ENCODE assay signal across 30 mouse cellular contexts in genomic region chr11:102368347-102368746, GRCm38 (mm10). TPM values are rescaled to one million over a fixed set of nuclear protein-coding genes. Genes with fewer than 3 reads are reported as not detected.
DNase-seq lines count a peak whose midpoint lies in the region; ATAC-seq and TF ChIP-seq lines count a peak whose summit lies in the region.
"Had no signal": no experiment of that assay in that cellular context is flagged by ENCODE, and none has a peak within 500 bp of the region (broad histone marks: within the 10 kb centered on the region; RNA-seq: fewer than 3 reads in every experiment).

No protein-coding gene starts in this region.

- H3K27me3 ChIP-seq in CH12.LX (replicated peaks), result peaks cover 69% of the 10 kb centered on the region
- H3K27me3 ChIP-seq in liver, embryonic 15.5 days, result peaks cover 22% of the 10 kb centered on the region; the same call in 1 of the 2 replicates
- peaks cover 17% of the 10 kb centered on the region for H3K27me3 ChIP-seq in limb, embryonic 10.5 days (ENCODE audit: low read depth, poor library complexity, severe bottlenecking)
- H3K27me3 ChIP-seq in midbrain, embryonic 10.5 days (ENCODE audit: low read depth, poor library complexity, severe bottlenecking), result peaks cover 15% of the 10 kb centered on the region
- H3K27me3 ChIP-seq: hindbrain, embryonic 15.5 days had no signal

- H3K36me3 ChIP-seq in CH12.LX (replicated peaks in 1 of 2; ENCODE audit: control insufficient read depth in 1 of 2, insufficient read depth in 1 of 2, low read length in 1 of 2), result no peaks in the 10 kb centered on the region
- peaks cover 4% of the 10 kb centered on the region; the same call in 1 of the 2 replicates for H3K36me3 ChIP-seq in liver, embryonic 15.5 days (replicated peaks)
- H3K36me3 ChIP-seq in limb, embryonic 10.5 days, result no peaks in the 10 kb centered on the region
- no peaks in the 10 kb centered on the region for H3K36me3 ChIP-seq in midbrain, embryonic 10.5 days
- H3K36me3 ChIP-seq: embryonic facial prominence, embryonic 12.5 days; hindbrain, embryonic 10.5 days; hindbrain, embryonic 15.5 days; limb, embryonic 12.5 days had no signal

- ATAC-seq in liver, embryonic 15.5 days (ENCODE audit: insufficient read depth), result no peak
- ATAC-seq: forebrain, postnatal 0 days; lung, postnatal 0 days had no signal

- no peaks in the 10 kb centered on the region for H3K79me2 ChIP-seq in CH12.LX (replicated peaks; ENCODE audit: control insufficient read depth, extremely low read depth, insufficient read depth, poor library complexity, severe bottlenecking)

- TF ChIP-seq CTCF in CH12.LX (conservative IDR thresholded peaks at IDR 0.05 in 1 of 2, IDR thresholded peaks at IDR 0.05 in 1 of 2; ENCODE audit: low read depth in 2 of 2, low read length in 2 of 2), result no peak

- peak; percentile 17 for DNase-seq in 416B (ENCODE audit: low read depth)
- no peak for DNase-seq in CH12.LX (ENCODE audit: extremely low read depth)
- peak; percentile 42 for DNase-seq in liver
- no peak for DNase-seq in right cerebral cortex, adult 18-20 months
- no peak for DNase-seq in limb, embryonic 10.5 days (ENCODE audit: low spot score)
- DNase-seq in midbrain, embryonic 10.5 days (ENCODE audit: low spot score), result no peak
- DNase-seq: adrenal gland, postnatal 25 days; cerebellum, adult 18-20 months; cerebellum, postnatal 25 days; forebrain, postnatal 0 days; gastrocnemius, postnatal 14 days; heart, postnatal 14 days; kidney, postnatal 4 days; layer of hippocampus, postnatal 36 days; lung, adult 18-20 months; lung, postnatal 4 days; midbrain, embryonic 14.5 days; right cerebral cortex, postnatal 14 days; thymus, postnatal 4 days had no signal

- no peak overlapping the region for H3K27ac ChIP-seq in CH12.LX (ENCODE audit: insufficient read depth, low read depth)
- H3K27ac ChIP-seq in liver, embryonic 15.5 days (replicated peaks), result peak overlapping the region; percentile 85
- H3K27ac ChIP-seq in limb, embryonic 10.5 days, result no peak overlapping the region
- no peak overlapping the region for H3K27ac ChIP-seq in midbrain, embryonic 10.5 days (replicated peaks)
- H3K27ac ChIP-seq: embryonic facial prominence, embryonic 12.5 days; hindbrain, embryonic 10.5 days; hindbrain, embryonic 15.5 days; limb, embryonic 12.5 days had no signal

- no peaks in the 10 kb centered on the region for H3K9me3 ChIP-seq in CH12.LX (replicated peaks; ENCODE audit: low read length)
- no peaks in the 10 kb centered on the region for H3K9me3 ChIP-seq in liver, embryonic 15.5 days (replicated peaks)
- no peaks in the 10 kb centered on the region for H3K9me3 ChIP-seq in limb, embryonic 10.5 days (replicated peaks)
- H3K9me3 ChIP-seq in midbrain, embryonic 10.5 days (replicated peaks), result no peaks in the 10 kb centered on the region
- H3K9me3 ChIP-seq: embryonic facial prominence, embryonic 12.5 days; hindbrain, embryonic 10.5 days; hindbrain, embryonic 15.5 days; limb, embryonic 12.5 days had no signal

- peak overlapping the region in 1 of 3 experiments; percentile 21 for H3K4me3 ChIP-seq in CH12.LX (replicated peaks in 1 of 3; ENCODE audit: low read depth in 2 of 3, low read length in 2 of 3, poor library complexity in 1 of 3)
- H3K4me3 ChIP-seq in liver, embryonic 15.5 days (replicated peaks), result no peak overlapping the region
- H3K4me3 ChIP-seq in limb, embryonic 10.5 days, result no peak overlapping the region
- H3K4me3 ChIP-seq in midbrain, embryonic 10.5 days, result no peak overlapping the region
- H3K4me3 ChIP-seq: embryonic facial prominence, embryonic 12.5 days; hindbrain, embryonic 10.5 days; hindbrain, embryonic 15.5 days; limb, embryonic 12.5 days had no signal

- in situ Hi-C loops in CH12.LX (cut with MboI; ENCODE audit: low pct_ligation_motif_present, low pct_unique_long_range_greater_than_20kb, low sequenced_read_pairs), result no loop called here

- peak; percentile 77 for TF ChIP-seq EP300 in CH12.LX (IDR thresholded peaks at IDR 0.05; ENCODE audit: low read length)

- peaks cover 52 to 81% of the 10 kb centered on the region in 2 experiments for H3K4me1 ChIP-seq in CH12.LX (ENCODE audit: control insufficient read depth in 1 of 2, insufficient read depth in 2 of 2)
- peaks cover 75% of the 10 kb centered on the region for H3K4me1 ChIP-seq in liver, embryonic 15.5 days (replicated peaks)
- peaks cover 6% of the 10 kb centered on the region; the same call in 1 of the 2 replicates for H3K4me1 ChIP-seq in limb, embryonic 10.5 days
- peaks cover 24% of the 10 kb centered on the region; the same call in 1 of the 2 replicates for H3K4me1 ChIP-seq in midbrain, embryonic 10.5 days
- H3K4me1 ChIP-seq: embryonic facial prominence, embryonic 12.5 days; hindbrain, embryonic 15.5 days; limb, embryonic 12.5 days had no signal

- H3K9ac ChIP-seq in CH12.LX (ENCODE audit: insufficient read depth, low read depth), result no peak overlapping the region
- H3K9ac ChIP-seq in liver, embryonic 15.5 days, result peak overlapping the region; percentile 51
- H3K9ac ChIP-seq: embryonic facial prominence, embryonic 12.5 days; forebrain, postnatal 0 days; hindbrain, embryonic 15.5 days; limb, embryonic 12.5 days had no signal

- dilution Hi-C loops in CH12.LX (cut with MboI; ENCODE audit: extremely low pct_ligation_motif_present, extremely low pct_unique_long_range_greater_than_20kb, low sequenced_read_pairs), result no loop called here

- WGBS in liver, embryonic 15.5 days (ENCODE audit: insufficient replicate concordance), result 14% methylated on average over 5 of the region's 5 CpGs
- 83% methylated on average over 5 of the region's 5 CpGs for WGBS in limb, embryonic 10.5 days
- 83% methylated on average over 5 of the region's 5 CpGs for WGBS in midbrain, embryonic 10.5 days

- no peak for TF ChIP-seq RAD21 in CH12.LX (IDR thresholded peaks at IDR 0.05; ENCODE audit: low read depth, low read length)

- 0 out of 2 replicates have a peak overlapping the region, but pooled peaks have one; percentile 2 for H3K4me2 ChIP-seq in CH12.LX (ENCODE audit: insufficient read depth, low read depth, poor library complexity, severe bottlenecking)
- peak overlapping the region; percentile 36; the same call in 1 of the 2 replicates for H3K4me2 ChIP-seq in liver, embryonic 15.5 days
- H3K4me2 ChIP-seq: embryonic facial prominence, embryonic 12.5 days; hindbrain, embryonic 15.5 days; limb, embryonic 12.5 days had no signal

- no peak for TF ChIP-seq POLR2A in CH12.LX (IDR thresholded peaks at IDR 0.05; ENCODE audit: low read depth, low read length)

TF ChIP-seq in CH12.LX, 34 proteins besides CTCF, POLR2A, EP300 and RAD21:
- TF ChIP-seq BHLHE40 (IDR thresholded peaks at IDR 0.05; ENCODE audit: low read depth, low read length), result peak; percentile 79
- 0 out of 2 replicates have a peak, but pooled peaks have one; percentile 44 for TF ChIP-seq KAT2A (IDR thresholded peaks at IDR 0.05; ENCODE audit: insufficient replicate concordance, low read length)
- peak; percentile 90 for TF ChIP-seq MAFK (IDR thresholded peaks at IDR 0.05; ENCODE audit: insufficient replicate concordance, low read length)
- TF ChIP-seq CHD1 (IDR thresholded peaks at IDR 0.05; ENCODE audit: low read depth, low read length), result no peak
- TF ChIP-seq SIN3A (IDR thresholded peaks at IDR 0.05; ENCODE audit: low read length), result peak; percentile 39; the same call in 1 of the 2 replicates
- TF ChIP-seq ETS1 (conservative IDR thresholded peaks at IDR 0.05; ENCODE audit: low read depth, low read length), result peak; percentile 44
- TF ChIP-seq IRF4 (IDR thresholded peaks at IDR 0.05; ENCODE audit: low read depth, low read length), result peak; percentile 65; the same call in 1 of the 2 replicates
- TF ChIP-seq RCOR1 (conservative IDR thresholded peaks at IDR 0.05; ENCODE audit: low read depth, low read length), result no peak
- TF ChIP-seq ZKSCAN1 (IDR thresholded peaks at IDR 0.05; ENCODE audit: borderline replicate concordance, low read depth, low read length), result no peak
- peak; percentile 91 for TF ChIP-seq TCF12 (IDR thresholded peaks at IDR 0.05; ENCODE audit: low read depth, low read length)

RNA-seq across cellular contexts. Expression of gene Slc4a1, which starts 2.3 kb away (rescaled TPM):
- total RNA-seq in CH12.LX (2012; rRNA removed) (0.08 TPM in 1 of 2 replicates, not detected in the other), CH12.LX (2014; rRNA removed) (0.04 TPM in 1 of 2 replicates, not detected in the other)
- not detected in 2 replicates for polyA plus RNA-seq in CH12.LX (2012; ENCODE audit: insufficient read length, low read depth)
- 1,073 and 1,204 TPM in 2 replicates for polyA plus RNA-seq in liver, embryonic 15.5 days (2015; fragmentation: Nextera tagmentation; extraction: Ambion mirVana)
- 34.5 and 37.2 TPM in 2 replicates for polyA plus RNA-seq in limb, embryonic 10.5 days (2016; fragmentation: Nextera tagmentation; extraction: Ambion mirVana)
- 33.8 and 33.9 TPM in 2 replicates for polyA plus RNA-seq in midbrain, embryonic 10.5 days (2016; fragmentation: Nextera tagmentation; extraction: Ambion mirVana)
- polyA plus RNA-seq: C2C12; small intestine, adult 2 months; testis, adult 2 months had no signal

RNA-seq across cellular contexts. Expression of gene Rundc3a, which starts 24.9 kb away (rescaled TPM):
- total RNA-seq in CH12.LX (2012; rRNA removed) (9.0 and 16.3 TPM in 2 replicates), CH12.LX (2014; rRNA removed) (1.3 and 1.4 TPM in 2 replicates)
- polyA plus RNA-seq in CH12.LX (2012; ENCODE audit: insufficient read length, low read depth), result 3.3 and 4.8 TPM in 2 replicates
- 2.2 and 2.4 TPM in 2 replicates for polyA plus RNA-seq in liver, embryonic 15.5 days (2015; fragmentation: Nextera tagmentation; extraction: Ambion mirVana)
- polyA plus RNA-seq in limb, embryonic 10.5 days (2016; fragmentation: Nextera tagmentation; extraction: Ambion mirVana), result 1.2 and 1.3 TPM in 2 replicates
- polyA plus RNA-seq in midbrain, embryonic 10.5 days (2016; fragmentation: Nextera tagmentation; extraction: Ambion mirVana), result 21.5 and 40.7 TPM in 2 replicates
- total RNA-seq: megakaryocyte-erythroid progenitor cell, adult 5-6 weeks; monocyte, adult 5-6 weeks had no signal

RNA-seq across cellular contexts. Expression of gene Slc25a39, which starts 39.4 kb away (rescaled TPM):
- total RNA-seq in CH12.LX (2012; rRNA removed) (169 and 199 TPM in 2 replicates), CH12.LX (2014; rRNA removed) (108 and 112 TPM in 2 replicates)
- polyA plus RNA-seq in CH12.LX (2012; ENCODE audit: insufficient read length, low read depth), result 198 and 226 TPM in 2 replicates
- polyA plus RNA-seq in liver, embryonic 15.5 days (2015; fragmentation: Nextera tagmentation; extraction: Ambion mirVana), result 451 and 525 TPM in 2 replicates
- 209 and 242 TPM in 2 replicates for polyA plus RNA-seq in limb, embryonic 10.5 days (2016; fragmentation: Nextera tagmentation; extraction: Ambion mirVana)
- polyA plus RNA-seq in midbrain, embryonic 10.5 days (2016; fragmentation: Nextera tagmentation; extraction: Ambion mirVana), result 234 and 249 TPM in 2 replicates

RNA-seq across cellular contexts. Expression of gene Ubtf, which starts 48.8 kb away (rescaled TPM):
- 126 and 142 TPM in 2 replicates for total RNA-seq in CH12.LX (2012; rRNA removed)
- total RNA-seq in CH12.LX (2014; rRNA removed), result 89.9 and 99.8 TPM in 2 replicates
- polyA plus RNA-seq in CH12.LX (2012; ENCODE audit: insufficient read length, low read depth), result 124 and 149 TPM in 2 replicates
- polyA plus RNA-seq in liver, embryonic 15.5 days (2015; fragmentation: Nextera tagmentation; extraction: Ambion mirVana), result 50.9 and 55.2 TPM in 2 replicates
- polyA plus RNA-seq in limb, embryonic 10.5 days (2016; fragmentation: Nextera tagmentation; extraction: Ambion mirVana), result 102 and 108 TPM in 2 replicates
- 89.6 and 90.3 TPM in 2 replicates for polyA plus RNA-seq in midbrain, embryonic 10.5 days (2016; fragmentation: Nextera tagmentation; extraction: Ambion mirVana)

Comparison
In these comparisons a context has a peak if more than half of its experiments do, and no peak if none do; other contexts are left out.
1. DNase-seq: peak in 416B (single experiment) and liver (single experiment); none in CH12.LX (single experiment), right cerebral cortex, adult 18-20 months (single experiment), limb, embryonic 10.5 days (single experiment) and midbrain, embryonic 10.5 days (single experiment).
2. RNA of gene Slc4a1, which starts 2.3 kb away (polyA plus RNA-seq): 1,073 to 1,204 TPM in liver, embryonic 15.5 days, 34.5 to 37.2 TPM in limb, embryonic 10.5 days and 33.8 to 33.9 TPM in midbrain, embryonic 10.5 days; not detected in CH12.LX; every median in the first group is over 10 times any median in the second.